Mouse (Mus musculus): ENCODE data around the gene Col25a1. TPM values are rescaled to one million over a fixed set of nuclear protein-coding genes. Genes with fewer than 3 reads are reported as not detected.

Gene Col25a1
- polyA plus RNA-seq, 1 experiment from 2014 or later, result 17.1 TPM

DNA sequence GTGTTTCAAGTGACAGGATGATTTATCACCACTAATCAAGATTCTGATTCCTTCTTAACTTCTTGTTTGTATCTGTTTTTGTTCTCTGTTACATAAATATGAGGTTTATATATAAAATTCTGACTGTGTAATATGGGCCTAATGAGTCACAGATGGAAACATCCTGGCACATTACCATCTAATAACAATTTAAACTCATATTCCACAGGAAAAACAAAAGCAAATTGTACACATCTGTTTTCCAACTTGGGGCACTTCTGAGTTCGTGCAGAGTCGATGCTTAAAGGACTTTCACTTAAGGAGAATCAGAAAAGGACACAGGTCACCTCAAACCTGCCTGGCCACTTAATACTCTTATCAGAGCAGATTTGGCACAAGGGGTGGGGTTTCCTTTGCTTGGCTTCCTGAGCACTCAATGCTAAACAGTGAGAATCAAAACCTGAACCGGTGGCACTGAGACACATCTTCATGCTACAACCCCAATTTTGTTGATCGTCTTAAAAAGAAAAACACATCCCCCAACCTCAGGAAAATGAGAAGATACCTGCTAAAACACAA, 342.0 kb downstream of the Col25a1 start:
- 93% methylated on average over 4 of the region's 4 CpGs for WGBS

DNA sequence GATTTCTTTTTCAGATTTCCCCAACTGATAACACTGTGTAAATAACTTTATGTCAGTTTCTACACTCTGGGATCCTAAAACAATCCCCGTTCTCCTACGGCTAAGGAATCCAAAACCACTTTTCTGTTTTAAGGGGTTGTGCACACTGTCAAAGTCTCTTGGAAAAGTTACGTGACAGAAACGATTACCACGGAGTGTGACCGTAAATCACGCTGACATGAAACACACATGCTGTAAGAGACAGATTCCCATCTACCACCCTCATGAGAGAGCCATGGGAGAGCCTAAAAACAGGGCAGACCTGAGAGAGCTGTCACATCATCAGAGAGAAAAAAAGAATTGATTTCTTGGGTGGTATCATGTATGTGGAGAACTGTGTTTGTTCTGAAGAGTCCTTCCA, 342.7 kb downstream of the Col25a1 start:
- Histone ChIP-seq H3K9me3 (ENCODE audit: control insufficient read depth, low read length) (no peaks in the 10 kb centered on the region), H3K4me2 (ENCODE audit: low read length) (no peak overlapping the region), H3K4me3 (replicated peaks; ENCODE audit: low read depth, low read length) (no peak overlapping the region), H3K4me1 (ENCODE audit: control insufficient read depth, insufficient read depth, low read length) (no peaks in the 10 kb centered on the region), H3K9ac (replicated peaks; ENCODE audit: low read length) (no peak overlapping the region), H3K36me3 (ENCODE audit: control insufficient read depth, insufficient read depth, low read length) (no peaks in the 10 kb centered on the region), H3K27me3 (ENCODE audit: control insufficient read depth, insufficient read depth, low read length) (no peaks in the 10 kb centered on the region), H3K27ac (replicated peaks; ENCODE audit: low read depth, low read length) (no peak overlapping the region)
- ATAC-seq (ENCODE audit: low FRiP score, low TSS enrichment) (no peak), DNase-seq (no peak)
- WGBS, result 95% methylated on average over 7 of the region's 7 CpGs

More for the DNA sequence above, 342.0 kb downstream of the Col25a1 start:
- no peaks in the 10 kb centered on the region for H3K9me3 ChIP-seq (ENCODE audit: control insufficient read depth, low read length)
- no peak overlapping the region for H3K4me3 ChIP-seq (replicated peaks; ENCODE audit: low read depth, low read length)
- H3K27me3 ChIP-seq (ENCODE audit: control insufficient read depth, insufficient read depth, low read length), result no peaks in the 10 kb centered on the region
- no peaks in the 10 kb centered on the region for H3K4me1 ChIP-seq (ENCODE audit: control insufficient read depth, insufficient read depth, low read length)
- no peak for ATAC-seq (ENCODE audit: low FRiP score, low TSS enrichment)
- H3K4me2 ChIP-seq (ENCODE audit: low read length), result no peak overlapping the region
- H3K9ac ChIP-seq (replicated peaks; ENCODE audit: low read length), result no peak overlapping the region
- no peak overlapping the region for H3K27ac ChIP-seq (replicated peaks; ENCODE audit: low read depth, low read length)
- no peaks in the 10 kb centered on the region for H3K36me3 ChIP-seq (ENCODE audit: control insufficient read depth, insufficient read depth, low read length)
- DNase-seq, result no peak

DNA sequence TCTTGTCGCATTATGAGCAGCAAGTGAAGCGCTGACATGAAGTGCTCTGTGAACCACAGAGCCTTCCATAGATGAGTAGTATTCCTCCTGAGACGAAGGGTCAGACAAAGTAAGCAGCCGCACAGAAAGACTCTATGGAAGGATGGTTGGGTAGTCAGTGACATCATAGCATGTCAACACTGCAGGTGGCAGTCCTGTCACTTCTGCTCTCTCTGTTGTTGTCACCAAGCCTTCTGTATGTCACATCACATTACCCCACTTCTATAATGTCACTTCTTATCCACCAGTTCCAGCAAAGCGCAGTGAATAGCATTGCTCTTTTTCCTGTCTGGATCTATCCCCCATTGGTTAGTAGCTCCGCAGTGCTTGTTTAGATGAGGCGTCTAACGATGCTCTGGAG, 351.2 kb downstream of the Col25a1 start:
- no peak overlapping the region for H3K9ac ChIP-seq (replicated peaks; ENCODE audit: low read length)
- WGBS, result 64% methylated on average over 8 of the region's 8 CpGs
- H3K36me3 ChIP-seq (ENCODE audit: control insufficient read depth, insufficient read depth, low read length), result no peaks in the 10 kb centered on the region
- H3K27me3 ChIP-seq (ENCODE audit: control insufficient read depth, insufficient read depth, low read length), result no peaks in the 10 kb centered on the region
- ATAC-seq (ENCODE audit: low FRiP score, low TSS enrichment) (peak; percentile 63; the same call in 1 of the 2 replicates), DNase-seq (peak; percentile 27)
- H3K4me3 ChIP-seq (replicated peaks; ENCODE audit: low read depth, low read length), result no peak overlapping the region
- H3K27ac ChIP-seq (replicated peaks; ENCODE audit: low read depth, low read length), result no peak overlapping the region
- no peak overlapping the region for H3K4me2 ChIP-seq (ENCODE audit: low read length)
- H3K9me3 ChIP-seq (ENCODE audit: control insufficient read depth, low read length), result no peaks in the 10 kb centered on the region
- H3K4me1 ChIP-seq (ENCODE audit: control insufficient read depth, insufficient read depth, low read length), result no peaks in the 10 kb centered on the region

DNA sequence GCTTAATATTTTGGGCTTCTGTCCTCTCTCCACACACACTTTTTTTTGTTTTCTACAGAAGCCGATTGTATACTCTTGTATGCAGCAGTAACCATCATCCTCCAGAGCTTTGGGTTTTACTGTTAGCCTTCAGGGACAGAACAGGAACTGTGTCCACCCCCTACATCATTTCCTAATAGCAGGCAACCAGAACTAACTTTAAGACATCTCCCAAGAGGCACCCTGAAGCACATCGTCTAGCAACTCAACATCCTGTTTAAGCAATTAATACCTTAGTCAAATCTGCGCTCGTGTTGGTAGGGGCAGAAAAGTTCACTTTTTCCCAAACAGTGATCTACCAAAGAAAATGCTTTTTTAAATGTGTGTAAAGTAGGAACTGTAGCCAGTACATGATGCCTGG, 357.5 kb downstream of the Col25a1 start:
- no peaks in the 10 kb centered on the region for H3K36me3 ChIP-seq (ENCODE audit: control insufficient read depth, insufficient read depth, low read length)
- no peak for ATAC-seq (ENCODE audit: low FRiP score, low TSS enrichment)
- no peak overlapping the region for H3K4me2 ChIP-seq (ENCODE audit: low read length)
- no peak overlapping the region for H3K9ac ChIP-seq (replicated peaks; ENCODE audit: low read length)
- H3K4me3 ChIP-seq (replicated peaks; ENCODE audit: low read depth, low read length), result no peak overlapping the region
- DNase-seq, result no peak
- H3K27me3 ChIP-seq (ENCODE audit: control insufficient read depth, insufficient read depth, low read length), result no peaks in the 10 kb centered on the region
- H3K27ac ChIP-seq (replicated peaks; ENCODE audit: low read depth, low read length), result no peak overlapping the region
- WGBS, result 91% methylated on average over 4 of the region's 4 CpGs
- H3K9me3 ChIP-seq (ENCODE audit: control insufficient read depth, low read length), result no peaks in the 10 kb centered on the region
- H3K4me1 ChIP-seq (ENCODE audit: control insufficient read depth, insufficient read depth, low read length), result no peaks in the 10 kb centered on the region

DNA sequence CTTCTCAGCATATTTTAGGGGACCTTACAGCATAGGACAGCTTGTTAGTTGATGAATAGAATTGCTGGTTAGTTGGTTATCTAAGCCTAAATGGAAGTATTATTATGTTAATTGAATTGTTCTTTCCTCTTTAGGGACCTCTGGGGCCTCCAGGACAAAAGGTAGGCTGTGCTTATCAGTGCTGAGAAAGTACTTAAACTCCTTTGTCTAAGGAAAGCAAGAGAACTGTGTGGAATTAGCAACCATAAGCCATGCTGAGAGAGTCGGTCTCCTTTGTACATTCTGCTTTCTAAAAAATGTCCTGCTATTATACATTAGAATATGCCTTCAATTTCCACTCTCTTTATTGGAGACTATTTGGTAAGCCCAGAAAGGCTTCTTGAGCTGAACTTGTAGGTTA, 362.9 kb downstream of the Col25a1 start:
- Histone ChIP-seq H3K4me1 (ENCODE audit: control insufficient read depth, insufficient read depth, low read length) (no peaks in the 10 kb centered on the region), H3K4me3 (replicated peaks; ENCODE audit: low read depth, low read length) (no peak overlapping the region), H3K27me3 (ENCODE audit: control insufficient read depth, insufficient read depth, low read length) (no peaks in the 10 kb centered on the region), H3K36me3 (ENCODE audit: control insufficient read depth, insufficient read depth, low read length) (no peaks in the 10 kb centered on the region), H3K27ac (replicated peaks; ENCODE audit: low read depth, low read length) (no peak overlapping the region), H3K4me2 (ENCODE audit: low read length) (no peak overlapping the region), H3K9ac (replicated peaks; ENCODE audit: low read length) (no peak overlapping the region), H3K9me3 (ENCODE audit: control insufficient read depth, low read length) (no peaks in the 10 kb centered on the region)
- peak; percentile 4 for DNase-seq
- 5% methylated on average over 1 of the region's 1 CpGs for WGBS
- no peak for ATAC-seq (ENCODE audit: low FRiP score, low TSS enrichment)

DNA sequence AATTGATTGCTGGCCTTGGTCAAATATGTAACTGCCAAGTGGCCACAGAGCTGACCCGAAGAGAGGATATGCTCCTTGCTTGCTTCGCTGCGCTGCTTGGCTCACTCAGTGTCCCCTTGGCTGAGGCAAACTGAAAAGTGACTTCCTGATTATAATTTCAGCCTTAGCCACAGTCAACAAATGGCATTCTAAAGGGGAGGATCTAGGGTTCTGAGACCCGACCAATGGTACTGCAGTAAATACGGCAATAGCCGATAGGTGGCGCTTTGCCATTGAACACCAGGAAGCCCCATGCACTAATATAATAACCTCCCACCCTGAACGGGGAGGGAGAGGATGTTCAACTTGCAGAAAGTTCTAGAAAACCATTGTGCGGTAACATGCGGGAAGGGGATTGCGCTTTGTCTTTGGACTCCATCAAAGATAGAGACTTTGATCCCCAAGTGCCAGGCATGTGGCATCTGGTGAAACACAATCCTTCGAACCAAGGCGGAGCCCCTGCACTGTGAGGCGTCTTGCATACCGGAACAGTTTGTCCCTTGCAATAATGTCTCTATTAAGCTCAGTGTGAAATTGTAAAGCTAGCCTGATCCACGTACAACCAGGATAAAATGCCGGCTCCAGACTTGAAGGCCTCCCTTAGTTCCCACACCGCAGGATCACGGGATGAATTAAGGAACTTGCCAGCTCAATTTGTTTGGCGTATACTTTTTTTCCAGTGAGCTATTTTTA, 363.5 kb downstream of the Col25a1 start:
- Histone ChIP-seq H3K4me2 (ENCODE audit: low read length) (no peak overlapping the region), H3K4me1 (ENCODE audit: control insufficient read depth, insufficient read depth, low read length) (no peaks in the 10 kb centered on the region), H3K9me3 (ENCODE audit: control insufficient read depth, low read length) (no peaks in the 10 kb centered on the region), H3K27me3 (ENCODE audit: control insufficient read depth, insufficient read depth, low read length) (no peaks in the 10 kb centered on the region), H3K4me3 (replicated peaks; ENCODE audit: low read depth, low read length) (no peak overlapping the region), H3K9ac (replicated peaks; ENCODE audit: low read length) (no peak overlapping the region), H3K27ac (replicated peaks; ENCODE audit: low read depth, low read length) (no peak overlapping the region), H3K36me3 (ENCODE audit: control insufficient read depth, insufficient read depth, low read length) (no peaks in the 10 kb centered on the region)
- DNase-seq (peak; percentile 61), ATAC-seq (ENCODE audit: low FRiP score, low TSS enrichment) (no peak)
- WGBS, result 52% methylated on average over 20 of the region's 20 CpGs

DNA sequence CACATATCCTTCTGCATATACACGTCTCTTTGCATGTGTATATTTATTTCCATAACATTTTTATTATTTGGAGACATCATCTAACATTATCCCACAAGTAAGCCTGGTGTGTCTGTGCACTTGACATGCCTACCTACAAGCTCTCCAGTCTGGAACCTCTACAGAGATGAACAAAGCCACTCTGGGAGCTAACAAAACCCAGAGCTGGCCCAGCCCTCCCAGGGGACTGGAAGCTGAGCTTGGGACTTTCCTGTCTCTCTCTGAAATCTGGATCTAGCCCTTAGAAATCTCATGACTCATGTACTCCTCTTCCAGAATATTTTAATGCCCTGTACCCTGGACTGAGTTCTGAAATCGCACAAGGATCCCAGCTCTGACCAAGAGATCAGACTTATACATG, 365.7 kb downstream of the Col25a1 start:
- H3K36me3 ChIP-seq (ENCODE audit: control insufficient read depth, insufficient read depth, low read length), result no peaks in the 10 kb centered on the region
- no peak overlapping the region for H3K4me2 ChIP-seq (ENCODE audit: low read length)
- H3K9ac ChIP-seq (replicated peaks; ENCODE audit: low read length), result no peak overlapping the region
- H3K27ac ChIP-seq (replicated peaks; ENCODE audit: low read depth, low read length), result no peak overlapping the region
- H3K4me3 ChIP-seq (replicated peaks; ENCODE audit: low read depth, low read length), result no peak overlapping the region
- no peaks in the 10 kb centered on the region for H3K27me3 ChIP-seq (ENCODE audit: control insufficient read depth, insufficient read depth, low read length)
- DNase-seq (no peak), ATAC-seq (ENCODE audit: low FRiP score, low TSS enrichment) (no peak)
- 0 out of 2 replicates have a peak, but pooled peaks cover 7% of the 10 kb centered on the region for H3K4me1 ChIP-seq (ENCODE audit: control insufficient read depth, insufficient read depth, low read length)
- WGBS, result 97% methylated on average over 2 of the region's 2 CpGs
- H3K9me3 ChIP-seq (ENCODE audit: control insufficient read depth, low read length), result no peaks in the 10 kb centered on the region

DNA sequence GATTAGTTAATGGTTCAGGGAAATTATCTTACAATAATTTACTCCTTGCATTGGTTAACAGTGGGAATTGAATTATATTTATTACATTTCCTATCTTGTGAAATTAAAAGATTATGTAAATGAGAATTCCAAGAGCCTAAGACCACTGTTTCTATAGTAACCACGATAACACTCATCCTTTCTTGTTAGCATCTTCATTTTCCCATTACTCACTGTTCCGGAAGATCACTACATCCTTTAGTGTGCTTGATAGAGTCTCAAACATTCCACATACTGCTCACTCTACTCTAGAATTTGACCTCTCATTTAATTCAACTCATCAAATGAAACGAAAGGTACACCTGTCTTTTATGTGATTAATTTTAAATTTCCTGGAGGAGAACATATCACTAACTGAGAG, 370.4 kb downstream of the Col25a1 start:
- ATAC-seq (ENCODE audit: low FRiP score, low TSS enrichment) (no peak), DNase-seq (peak; percentile 39)
- Histone ChIP-seq H3K36me3 (ENCODE audit: control insufficient read depth, insufficient read depth, low read length) (no peaks in the 10 kb centered on the region), H3K9ac (replicated peaks; ENCODE audit: low read length) (no peak overlapping the region), H3K4me1 (ENCODE audit: control insufficient read depth, insufficient read depth, low read length) (0 out of 2 replicates have a peak, but pooled peaks cover 12% of the 10 kb centered on the region), H3K27me3 (ENCODE audit: control insufficient read depth, insufficient read depth, low read length) (no peaks in the 10 kb centered on the region), H3K9me3 (ENCODE audit: control insufficient read depth, low read length) (no peaks in the 10 kb centered on the region), H3K4me2 (ENCODE audit: low read length) (no peak overlapping the region), H3K4me3 (replicated peaks; ENCODE audit: low read depth, low read length) (no peak overlapping the region), H3K27ac (replicated peaks; ENCODE audit: low read depth, low read length) (no peak overlapping the region)
- 18% methylated on average over 3 of the region's 3 CpGs for WGBS

DNA sequence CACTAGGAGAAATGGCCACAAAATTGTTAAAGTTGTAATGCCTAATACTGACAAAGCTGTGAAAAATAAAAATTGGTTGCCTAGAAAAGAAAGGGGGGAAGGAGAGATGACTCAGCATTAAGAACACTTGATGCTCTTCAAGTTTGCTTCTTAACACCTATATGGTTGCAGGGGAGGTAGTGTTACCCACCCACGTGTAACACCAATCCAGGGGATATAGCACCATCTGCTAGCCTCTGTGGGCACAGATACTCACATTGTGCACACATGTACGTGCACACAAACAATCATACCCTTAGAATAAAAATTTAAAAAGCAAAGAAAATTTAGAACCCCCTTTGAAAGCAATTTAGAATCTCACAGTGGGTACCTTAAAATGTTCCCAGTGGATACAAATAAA, 377.0 kb downstream of the Col25a1 start:
- ATAC-seq (ENCODE audit: low FRiP score, low TSS enrichment), result no peak
- 90% methylated on average over 2 of the region's 2 CpGs for WGBS
- H3K9ac ChIP-seq (replicated peaks; ENCODE audit: low read length), result no peak overlapping the region
- no peaks in the 10 kb centered on the region for H3K4me1 ChIP-seq (ENCODE audit: control insufficient read depth, insufficient read depth, low read length)
- no peaks in the 10 kb centered on the region for H3K36me3 ChIP-seq (ENCODE audit: control insufficient read depth, insufficient read depth, low read length)
- no peak overlapping the region for H3K27ac ChIP-seq (replicated peaks; ENCODE audit: low read depth, low read length)
- no peaks in the 10 kb centered on the region for H3K9me3 ChIP-seq (ENCODE audit: control insufficient read depth, low read length)
- no peaks in the 10 kb centered on the region for H3K27me3 ChIP-seq (ENCODE audit: control insufficient read depth, insufficient read depth, low read length)
- DNase-seq, result no peak
- H3K4me3 ChIP-seq (replicated peaks; ENCODE audit: low read depth, low read length), result no peak overlapping the region
- no peak overlapping the region for H3K4me2 ChIP-seq (ENCODE audit: low read length)

All from midbrain, embryonic 14.5 days (tissue).